Mouse (Mus musculus) layer of hippocampus, adult 8-10 months (tissue): ENCODE measurements around the gene Neurl2. TPM values are rescaled to one million over a fixed set of nuclear protein-coding genes. Genes with fewer than 3 reads are reported as not detected.
A peak's percentile ranks its signal among the peaks of the same experiment; 100 is the strongest.
"Not testable (repeated sequence)": the region's sequence is repeated elsewhere in the genome, so short reads cannot be mapped to it uniquely, and the experiment has no call there.

ENCODE experiments used
- DNase-seq, 2 experiments: peaks; one replicate each; pipeline ENCODE4 v3.0.0; 2022; ENCODE audit warnings: low spot score in 2 of 2
- total RNA-seq, 4 experiments: library from RNA; stranded (reverse); gene quantifications; 2 replicates each; pipeline ENCODE4 v1.2.4; 2022

Neurl2 gene
- total RNA-seq = 1 to 10 TPM; 1.6 to 4.9 (median 3.6) TPM

GRCm38 (mm10) chr2:164833314-164833959 is at the start of gene Neurl2:
Neurl2 (minus strand) TSS chr2:164833456.
- peak; percentile 92 to 95 for DNase-seq

- no peak for DNase-seq
Observed at GRCm38 (mm10) chr2:164882619-164883018, 49.4 kb upstream of the Neurl2 start.

GRCm38 (mm10) chr2:164879568-164880277 is 46.5 kb upstream of the Neurl2 start:
- peak; percentile 94 to 95 for DNase-seq

- peak; percentile 84 to 93 for DNase-seq
Observed at GRCm38 (mm10) chr2:164879228-164879567, 45.9 kb upstream of the Neurl2 start, which contains the start of gene Pcif1. Pcif1 (plus strand) TSS chr2:164879304.

GRCm38 (mm10) chr2:164878509-164879227 is 45.4 kb upstream of the Neurl2 start:
- no peak for DNase-seq

- not testable (repeated sequence) for DNase-seq
Observed at GRCm38 (mm10) chr2:164877376-164878215, 44.3 kb upstream of the Neurl2 start.

GRCm38 (mm10) chr2:164875648-164876047 is 42.4 kb upstream of the Neurl2 start:
- not testable (repeated sequence) for DNase-seq

- no peak for DNase-seq
Observed at GRCm38 (mm10) chr2:164874239-164874769, 41.0 kb upstream of the Neurl2 start.

- no peak for DNase-seq
Observed at GRCm38 (mm10) chr2:164873621-164874020, 40.4 kb upstream of the Neurl2 start.

- no peak for DNase-seq
Observed at GRCm38 (mm10) chr2:164871602-164872303, 38.5 kb upstream of the Neurl2 start.

GRCm38 (mm10) chr2:164868491-164868890 is 35.2 kb upstream of the Neurl2 start:
- DNase-seq = no peak

- no peak for DNase-seq
Observed at GRCm38 (mm10) chr2:164867566-164867965, 34.3 kb upstream of the Neurl2 start.

- no peak for DNase-seq
Observed at GRCm38 (mm10) chr2:164866741-164867551, 33.7 kb upstream of the Neurl2 start.

- DNase-seq = no peak
Observed at GRCm38 (mm10) chr2:164864593-164864992, 31.3 kb upstream of the Neurl2 start.

GRCm38 (mm10) chr2:164863411-164863810 is 30.2 kb upstream of the Neurl2 start:
- not testable (repeated sequence) for DNase-seq

GRCm38 (mm10) chr2:164862179-164862861 is 29.1 kb upstream of the Neurl2 start:
- DNase-seq = no peak

GRCm38 (mm10) chr2:164861094-164861493 is 27.8 kb upstream of the Neurl2 start:
- DNase-seq = no peak

- DNase-seq = no peak
Observed at GRCm38 (mm10) chr2:164859640-164860432, 26.6 kb upstream of the Neurl2 start.
